Mouse (Mus musculus): ENCODE measurements around the gene Pum3. TPM values are rescaled to one million over a fixed set of nuclear protein-coding genes. Genes with fewer than 3 reads are reported as not detected.

Pum3 gene
- polyA plus RNA-seq, 1 experiment from 2014 or later, result 88.8 TPM

DNA sequence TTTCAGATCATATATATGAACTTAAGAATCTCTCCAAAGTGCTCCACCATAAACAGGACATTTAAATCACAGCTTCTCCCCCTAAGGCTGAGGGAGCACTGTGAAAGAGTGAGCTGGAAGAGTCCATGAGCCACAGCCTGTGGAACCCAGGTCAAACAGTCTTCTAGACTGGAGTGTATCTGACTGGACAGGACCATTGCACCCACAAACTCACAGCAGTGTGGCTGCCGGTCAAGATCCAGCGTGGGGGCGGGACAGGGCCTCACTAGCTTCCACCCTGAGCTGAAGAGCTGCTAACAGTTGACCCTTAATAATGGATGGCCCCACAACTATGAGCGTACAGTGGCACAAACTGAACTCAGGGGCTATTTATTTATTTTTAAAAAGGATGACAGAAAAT lies 12.2 kb downstream of the Pum3 start:
- 94% methylated on average over 4 of the region's 4 CpGs for WGBS
- Histone ChIP-seq H3K4me3 (no peak overlapping the region), H3K9ac (no peak overlapping the region), H3K27ac (no peak overlapping the region), H3K4me1 (no peaks in the 10 kb centered on the region), H3K36me3 (ENCODE audit: poor library complexity, severe bottlenecking) (peaks cover 83% of the 10 kb centered on the region), H3K4me2 (no peak overlapping the region), H3K27me3 (no peaks in the 10 kb centered on the region), H3K9me3 (replicated peaks) (no peaks in the 10 kb centered on the region)
- ATAC-seq, result no peak

DNA sequence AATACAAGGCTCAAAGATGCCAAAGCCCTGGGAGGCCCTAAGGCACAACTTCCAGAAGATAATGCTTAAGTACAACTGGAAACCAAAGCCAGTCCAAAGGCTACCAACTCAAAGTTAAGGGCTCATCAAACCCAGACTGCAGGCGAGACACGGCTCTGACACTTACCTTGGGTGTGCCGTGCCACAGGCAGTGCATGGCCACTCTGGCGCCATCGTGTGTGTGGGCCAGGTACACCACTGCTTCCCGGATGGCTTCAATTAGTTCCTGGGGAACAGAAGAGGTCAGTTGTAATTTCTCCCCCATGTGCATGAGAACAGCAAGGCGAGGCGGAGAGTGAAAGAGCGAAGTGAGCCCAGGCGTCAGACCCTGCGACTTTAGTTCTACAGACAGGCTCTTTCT lies 13.1 kb downstream of the Pum3 start:
- no peaks in the 10 kb centered on the region for H3K27me3 ChIP-seq
- peaks cover 83% of the 10 kb centered on the region for H3K36me3 ChIP-seq (ENCODE audit: poor library complexity, severe bottlenecking)
- H3K9me3 ChIP-seq (replicated peaks), result no peaks in the 10 kb centered on the region
- no peak overlapping the region for H3K27ac ChIP-seq
- WGBS, result 69% methylated on average over 11 of the region's 11 CpGs
- H3K9ac ChIP-seq, result no peak overlapping the region
- no peak overlapping the region for H3K4me2 ChIP-seq
- ATAC-seq, result 0 out of 2 replicates have a peak, but pooled peaks have one; percentile 41
- H3K4me3 ChIP-seq, result no peak overlapping the region
- H3K4me1 ChIP-seq, result no peaks in the 10 kb centered on the region

DNA sequence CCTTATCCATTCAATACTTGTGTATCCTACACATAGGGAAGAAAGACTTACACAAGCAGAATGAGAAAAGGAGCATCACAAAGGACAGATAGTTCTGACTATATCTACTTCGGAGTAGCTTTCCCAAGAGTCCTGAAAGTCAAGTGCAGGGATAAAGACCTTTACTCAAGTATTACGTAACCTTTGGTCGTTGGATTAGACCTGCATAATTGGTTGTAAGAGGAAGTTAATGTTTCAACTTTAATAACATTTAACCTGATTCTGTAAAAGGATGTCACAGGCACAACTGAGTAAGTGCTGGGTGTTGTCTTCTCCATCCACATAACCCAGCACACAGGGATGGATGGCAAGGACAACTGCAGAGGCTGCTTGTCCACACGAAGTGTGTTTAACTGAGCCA lies 18.3 kb downstream of the Pum3 start:
- Histone ChIP-seq H3K27ac (no peak overlapping the region), H3K36me3 (ENCODE audit: poor library complexity, severe bottlenecking) (peaks cover 61% of the 10 kb centered on the region), H3K9ac (no peak overlapping the region), H3K4me1 (no peaks in the 10 kb centered on the region), H3K9me3 (replicated peaks) (no peaks in the 10 kb centered on the region), H3K4me2 (no peak overlapping the region), H3K4me3 (no peak overlapping the region), H3K27me3 (no peaks in the 10 kb centered on the region)
- no peak for ATAC-seq
- WGBS, result 95% methylated on average over 4 of the region's 4 CpGs

DNA sequence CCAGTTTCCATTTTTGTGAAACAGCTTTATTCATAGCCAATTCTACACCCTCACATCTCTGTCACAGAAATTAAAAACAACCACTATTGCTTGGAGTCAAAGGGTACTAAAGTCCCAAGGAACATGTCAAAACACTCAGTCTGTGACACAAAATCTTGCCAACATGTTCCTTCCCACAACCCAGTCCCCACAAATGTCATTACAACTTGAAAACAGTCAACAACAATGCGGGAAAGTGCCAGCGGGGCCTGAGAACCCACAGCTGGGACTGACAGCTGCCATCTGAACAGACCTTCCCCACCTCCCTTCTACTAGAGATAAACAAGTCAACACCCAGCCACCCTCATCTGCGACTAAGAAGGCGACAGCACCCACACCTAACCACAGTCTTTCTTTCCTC lies 18.9 kb downstream of the Pum3 start:
- Histone ChIP-seq H3K4me2 (no peak overlapping the region), H3K36me3 (ENCODE audit: poor library complexity, severe bottlenecking) (peaks cover 55% of the 10 kb centered on the region), H3K4me3 (no peak overlapping the region), H3K4me1 (no peaks in the 10 kb centered on the region), H3K27ac (no peak overlapping the region), H3K9ac (no peak overlapping the region), H3K9me3 (replicated peaks) (no peaks in the 10 kb centered on the region), H3K27me3 (no peaks in the 10 kb centered on the region)
- ATAC-seq, result no peak
- WGBS, result 98% methylated on average over 4 of the region's 4 CpGs

DNA sequence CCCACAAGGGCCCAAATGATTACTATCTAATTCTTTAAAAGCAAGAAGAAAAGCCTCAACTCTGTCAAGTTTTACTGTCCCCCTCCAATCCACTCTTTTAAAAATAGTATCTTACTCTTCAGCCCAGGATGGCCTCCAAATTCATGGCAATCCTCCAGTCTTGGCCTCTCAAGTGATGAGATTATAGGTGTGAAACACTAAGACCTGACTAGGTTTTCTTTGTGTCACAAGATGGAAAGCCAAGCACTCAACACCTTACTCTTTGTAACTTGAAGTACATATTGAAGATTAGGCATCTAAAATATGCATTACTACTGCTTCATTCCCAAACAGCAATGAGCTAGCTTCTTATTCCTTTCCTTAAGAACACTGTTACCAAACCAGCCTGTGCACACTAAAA lies 19.8 kb downstream of the Pum3 start:
- H3K9ac ChIP-seq, result no peak overlapping the region
- H3K4me2 ChIP-seq, result no peak overlapping the region
- H3K27me3 ChIP-seq, result no peaks in the 10 kb centered on the region
- no peak for ATAC-seq
- no peaks in the 10 kb centered on the region for H3K9me3 ChIP-seq (replicated peaks)
- H3K4me3 ChIP-seq, result no peak overlapping the region
- peaks cover 47% of the 10 kb centered on the region for H3K36me3 ChIP-seq (ENCODE audit: poor library complexity, severe bottlenecking)
- no peak overlapping the region for H3K27ac ChIP-seq
- no peaks in the 10 kb centered on the region for H3K4me1 ChIP-seq

DNA sequence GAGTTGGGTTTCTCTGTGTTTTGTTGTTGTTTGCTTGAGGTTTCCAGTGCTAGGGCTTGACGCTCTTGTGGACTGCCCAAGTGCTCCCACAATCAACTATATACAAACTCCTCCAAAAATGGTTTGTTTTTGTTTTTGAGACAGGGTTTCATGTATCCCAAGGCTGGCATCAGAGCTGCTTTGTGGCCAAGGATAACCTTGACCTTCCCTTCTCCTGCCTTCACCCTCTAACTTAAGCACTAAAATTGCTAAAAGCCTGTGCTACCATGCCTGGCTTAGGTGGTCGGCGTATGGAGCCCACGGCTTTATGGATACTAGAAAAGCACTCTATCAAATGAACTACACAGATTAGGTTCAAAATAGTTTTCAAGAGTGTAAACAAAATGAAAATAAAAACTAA lies 20.4 kb downstream of the Pum3 start:
- Histone ChIP-seq H3K27me3 (no peaks in the 10 kb centered on the region), H3K36me3 (ENCODE audit: poor library complexity, severe bottlenecking) (peaks cover 44% of the 10 kb centered on the region), H3K4me2 (no peak overlapping the region), H3K9ac (no peak overlapping the region), H3K9me3 (replicated peaks) (no peaks in the 10 kb centered on the region), H3K27ac (no peak overlapping the region), H3K4me1 (no peaks in the 10 kb centered on the region), H3K4me3 (no peak overlapping the region)
- ATAC-seq, result no peak
- WGBS, result over 99% methylated on average over 4 of the region's 4 CpGs

DNA sequence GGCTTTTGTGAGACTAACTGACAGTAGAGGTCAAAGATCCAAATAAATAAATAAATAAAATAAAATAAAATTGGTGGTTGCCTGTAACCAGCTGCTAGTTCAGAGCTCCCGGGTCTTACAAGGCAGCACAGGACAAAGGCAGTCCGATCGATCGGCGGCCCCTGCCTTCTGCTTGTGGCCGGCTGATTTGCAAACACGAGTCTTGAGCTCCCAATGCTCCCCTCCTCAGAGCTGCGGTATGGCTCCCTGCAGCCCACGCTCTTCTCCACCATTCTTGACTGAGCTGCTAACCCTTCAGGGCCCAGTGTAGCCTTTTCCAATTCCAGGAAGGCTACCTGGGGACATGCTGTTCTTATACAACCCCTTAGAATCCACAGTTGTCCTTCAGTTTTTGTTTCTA lies 31.8 kb downstream of the Pum3 start:
- Histone ChIP-seq H3K4me1 (no peaks in the 10 kb centered on the region), H3K4me2 (no peak overlapping the region), H3K27me3 (no peaks in the 10 kb centered on the region), H3K9ac (no peak overlapping the region), H3K4me3 (no peak overlapping the region), H3K36me3 (ENCODE audit: poor library complexity, severe bottlenecking) (peaks cover 82% of the 10 kb centered on the region), H3K9me3 (replicated peaks) (no peaks in the 10 kb centered on the region), H3K27ac (no peak overlapping the region)
- ATAC-seq, result no peak
- 80% methylated on average over 9 of the region's 9 CpGs for WGBS

DNA sequence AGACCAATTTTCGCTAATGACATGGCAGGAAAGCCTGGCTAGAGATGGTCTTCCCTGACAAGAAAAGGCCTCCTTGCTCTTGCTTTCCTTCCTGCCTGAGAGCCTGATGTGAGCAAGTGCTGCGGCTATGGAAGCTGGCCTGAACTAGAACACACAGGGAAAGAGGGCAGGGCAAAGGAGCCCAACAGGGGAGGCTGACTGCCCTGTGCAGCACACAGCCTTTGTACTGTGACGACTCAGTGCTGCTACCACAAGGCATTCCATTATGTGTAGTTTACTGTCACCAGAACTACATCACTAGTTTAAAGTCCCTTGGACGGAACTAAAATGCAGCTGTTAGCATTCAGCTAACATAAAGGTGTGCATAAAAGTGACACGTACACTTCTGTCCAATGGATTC lies 32.4 kb downstream of the Pum3 start:
- no peak for ATAC-seq
- H3K4me1 ChIP-seq, result no peaks in the 10 kb centered on the region
- WGBS, result 83% methylated on average over 5 of the region's 5 CpGs
- H3K36me3 ChIP-seq (ENCODE audit: poor library complexity, severe bottlenecking), result peaks cover 83% of the 10 kb centered on the region
- H3K9me3 ChIP-seq (replicated peaks), result no peaks in the 10 kb centered on the region
- H3K4me3 ChIP-seq, result no peak overlapping the region
- no peak overlapping the region for H3K27ac ChIP-seq
- H3K4me2 ChIP-seq, result no peak overlapping the region
- no peak overlapping the region for H3K9ac ChIP-seq
- no peaks in the 10 kb centered on the region for H3K27me3 ChIP-seq

DNA sequence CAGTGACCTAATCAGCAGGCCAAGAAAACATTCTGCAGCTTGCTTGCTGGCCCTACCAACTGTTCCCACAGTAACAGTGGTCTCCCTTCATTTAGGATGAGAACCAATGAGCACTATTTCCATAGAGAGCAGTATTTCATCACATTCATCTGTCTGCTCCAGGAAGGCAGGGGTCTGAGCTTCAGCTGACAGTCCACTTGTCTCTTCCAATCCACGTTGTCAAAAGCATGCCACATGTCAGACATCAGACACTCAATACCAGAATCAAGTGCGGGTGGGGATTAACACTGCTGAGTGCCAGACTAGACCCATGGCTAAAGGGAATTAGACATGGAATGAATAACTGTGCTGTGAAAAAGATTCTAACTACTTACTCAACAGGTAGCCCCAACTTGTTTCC lies 32.9 kb downstream of the Pum3 start:
- no peaks in the 10 kb centered on the region for H3K9me3 ChIP-seq (replicated peaks)
- H3K36me3 ChIP-seq (ENCODE audit: poor library complexity, severe bottlenecking), result peaks cover 85% of the 10 kb centered on the region
- WGBS, result 81% methylated on average over 2 of the region's 2 CpGs
- H3K9ac ChIP-seq, result no peak overlapping the region
- no peaks in the 10 kb centered on the region for H3K27me3 ChIP-seq
- H3K4me1 ChIP-seq, result no peaks in the 10 kb centered on the region
- no peak overlapping the region for H3K4me3 ChIP-seq
- no peak for ATAC-seq
- H3K27ac ChIP-seq, result no peak overlapping the region
- H3K4me2 ChIP-seq, result no peak overlapping the region

DNA sequence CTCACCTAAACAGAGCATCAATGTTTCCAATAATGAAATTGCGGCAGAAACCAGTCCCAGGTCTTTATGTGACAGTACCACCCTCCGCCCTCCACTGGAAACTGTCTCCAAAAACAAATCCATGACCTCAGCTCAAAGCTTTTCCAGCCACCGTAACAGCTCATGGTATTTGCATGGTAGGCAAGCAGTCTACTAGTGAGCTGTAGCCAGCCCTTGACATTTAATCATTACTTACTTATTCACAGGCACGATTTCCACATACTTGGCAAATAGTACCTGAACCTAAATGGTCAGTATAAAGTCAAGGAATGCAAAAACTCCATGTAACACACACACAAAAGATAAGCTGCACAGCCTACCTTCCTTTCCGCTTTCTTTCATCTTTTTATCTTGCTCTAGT lies 33.7 kb downstream of the Pum3 start:
- ATAC-seq, result no peak
- no peak overlapping the region for H3K4me3 ChIP-seq
- H3K4me2 ChIP-seq, result no peak overlapping the region
- no peak overlapping the region for H3K27ac ChIP-seq
- H3K36me3 ChIP-seq (ENCODE audit: poor library complexity, severe bottlenecking), result peaks cover 84% of the 10 kb centered on the region
- H3K9me3 ChIP-seq (replicated peaks), result no peaks in the 10 kb centered on the region
- 97% methylated on average over 5 of the region's 5 CpGs for whole genome bisulfite sequencing
- no peaks in the 10 kb centered on the region for H3K27me3 ChIP-seq
- no peak overlapping the region for H3K9ac ChIP-seq
- H3K4me1 ChIP-seq, result no peaks in the 10 kb centered on the region

DNA sequence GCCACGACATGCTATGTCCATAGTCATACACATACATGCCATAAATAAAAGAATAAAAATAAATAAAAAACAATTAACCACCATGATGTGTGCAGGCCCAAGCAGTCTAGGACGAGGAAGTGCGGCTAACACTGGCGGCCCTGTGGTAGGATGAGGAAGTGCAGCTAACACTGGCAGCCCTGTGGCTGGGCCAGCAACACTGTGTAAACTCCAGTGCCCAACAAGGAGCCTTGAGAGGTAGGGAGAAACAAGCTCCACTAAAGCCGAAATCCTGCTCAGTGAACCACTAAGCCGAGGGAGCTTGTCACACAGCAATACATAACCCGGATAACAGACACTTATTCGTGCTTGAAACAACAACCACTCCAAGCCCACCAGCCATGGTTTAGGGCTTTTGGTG lies 34.1 kb downstream of the Pum3 start:
- Histone ChIP-seq H3K4me2 (no peak overlapping the region), H3K9me3 (replicated peaks) (no peaks in the 10 kb centered on the region), H3K27me3 (no peaks in the 10 kb centered on the region), H3K27ac (no peak overlapping the region), H3K4me1 (no peaks in the 10 kb centered on the region), H3K36me3 (ENCODE audit: poor library complexity, severe bottlenecking) (peaks cover 84% of the 10 kb centered on the region), H3K9ac (no peak overlapping the region), H3K4me3 (no peak overlapping the region)
- WGBS, result 89% methylated on average over 8 of the region's 8 CpGs
- ATAC-seq, result 0 out of 2 replicates have a peak, but pooled peaks have one; percentile 43

DNA sequence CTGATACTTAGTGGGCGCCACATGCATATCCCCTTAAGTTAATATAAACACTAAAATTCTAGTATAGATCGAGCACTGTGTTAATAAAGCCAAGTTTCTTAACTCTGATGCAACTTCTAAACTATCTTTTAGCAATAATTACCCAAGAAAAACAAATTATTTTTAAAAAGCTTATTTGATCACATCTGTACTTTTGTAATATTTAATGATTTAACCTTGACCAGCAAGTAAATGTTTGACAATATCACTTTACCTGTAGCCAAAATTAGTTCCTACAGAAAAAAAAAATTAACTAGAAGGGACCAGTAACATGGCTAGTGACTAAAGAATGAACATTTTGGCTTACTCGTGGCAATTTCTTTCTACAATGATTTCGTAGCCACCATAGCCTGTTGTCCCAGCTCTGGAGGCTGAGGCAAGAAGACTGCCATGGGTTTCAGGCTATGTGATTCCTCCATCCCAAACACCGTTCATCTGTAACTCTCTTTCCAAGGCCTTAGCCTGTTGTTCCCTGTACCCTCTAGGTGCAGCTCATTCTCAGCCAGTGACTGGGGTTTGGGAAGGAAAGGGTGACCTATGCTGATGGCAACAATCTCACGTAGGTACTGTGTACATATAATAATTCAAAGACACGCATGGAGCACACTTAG lies 35.2 kb downstream of the Pum3 start:
- Histone ChIP-seq H3K4me3 (no peak overlapping the region), H3K4me1 (no peaks in the 10 kb centered on the region), H3K27me3 (no peaks in the 10 kb centered on the region), H3K9ac (no peak overlapping the region), H3K9me3 (replicated peaks) (no peaks in the 10 kb centered on the region), H3K36me3 (ENCODE audit: poor library complexity, severe bottlenecking) (peaks cover 84% of the 10 kb centered on the region), H3K4me2 (no peak overlapping the region), H3K27ac (no peak overlapping the region)
- 95% methylated on average over 7 of the region's 7 CpGs for WGBS
- ATAC-seq, result no peak

DNA sequence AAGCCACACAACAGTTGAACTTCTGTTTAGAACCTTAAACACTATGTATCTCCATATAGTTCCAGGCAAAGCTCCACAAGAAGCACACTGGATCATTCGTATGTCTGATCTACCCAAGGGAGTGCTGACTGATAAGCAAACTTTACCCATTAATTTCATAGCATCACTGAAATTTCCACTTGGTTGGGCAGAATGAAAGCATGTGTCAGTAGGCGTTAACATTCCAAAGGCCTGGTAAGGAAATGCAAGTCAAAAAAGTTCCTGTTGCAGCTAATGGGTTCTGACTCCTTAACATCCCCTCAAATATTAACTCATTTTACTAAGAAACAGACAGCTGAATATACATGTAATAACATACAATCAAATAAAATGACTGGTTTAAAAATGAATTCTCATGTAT lies 37.2 kb downstream of the Pum3 start:
- WGBS, result 80% methylated on average over 2 of the region's 2 CpGs
- Histone ChIP-seq H3K27me3 (no peaks in the 10 kb centered on the region), H3K9me3 (replicated peaks) (no peaks in the 10 kb centered on the region), H3K4me1 (no peaks in the 10 kb centered on the region), H3K27ac (no peak overlapping the region), H3K4me2 (no peak overlapping the region), H3K4me3 (no peak overlapping the region), H3K9ac (no peak overlapping the region), H3K36me3 (ENCODE audit: poor library complexity, severe bottlenecking) (peaks cover 83% of the 10 kb centered on the region)
- no peak for ATAC-seq
